Mouse (Mus musculus) spleen, adult 2 months (tissue): ENCODE measurements at regions not wholly inside any gene's neighbourhood (a gene's known extent, or its start where the extent isn't known, plus 50 kb on each side); places are given as distances from the start of the nearest gene placed in this dataset.

Source experiments
- CTCF ChIP-seq: fragments of 200-500 bp; IDR thresholded peaks from 2 replicates; pipeline ENCODE4 v1.5.1; 2011; ENCODE audit warnings: mild to moderate bottlenecking, inconsistent platforms; ENCODE audit not compliant: insufficient read depth, insufficient read length, insufficient replicate concordance; ENCODE audit errors: extremely low read depth
- POLR2A ChIP-seq: fragments of 200-500 bp; IDR thresholded peaks from 2 replicates; pipeline ENCODE4 v1.6.1; 2011; ENCODE audit warnings: low read depth, low read length, inconsistent platforms

DNA sequence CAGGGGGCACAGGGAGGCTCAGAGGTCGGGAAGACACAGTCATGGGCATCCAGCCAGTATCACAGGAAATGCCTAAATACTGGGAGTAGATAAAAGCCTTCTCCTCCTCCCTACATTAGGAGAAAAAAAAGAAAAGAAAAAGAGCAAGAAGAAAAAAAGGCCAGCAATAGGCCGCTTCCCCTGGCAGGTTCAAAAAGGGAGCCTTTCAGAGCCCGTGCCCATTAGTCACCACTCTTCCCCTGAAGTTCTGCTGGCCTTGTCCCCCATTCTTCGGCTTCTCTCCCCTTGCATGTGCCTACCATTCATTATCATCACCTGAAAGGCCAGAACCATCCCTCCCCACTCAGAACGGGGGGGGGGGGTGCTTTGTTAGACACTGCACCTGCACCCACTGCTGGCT lies 144.5 kb upstream of the Tbx3 start:
- TF ChIP-seq POLR2A = no peak
- TF ChIP-seq CTCF = no peak
